Mouse (Mus musculus) bone marrow, adult 2 months (tissue): Measurements from ENCODE around the gene Begain.

Experiments used
- CTCF ChIP-seq: fragments of 200-500 bp; IDR thresholded peaks from 2 replicates; pipeline ENCODE4 v1.5.1; 2011; ENCODE audit warnings: low read length, control low read depth; ENCODE audit not compliant: control insufficient read depth, insufficient read depth
- POLR2A ChIP-seq: fragments of 200-500 bp; IDR thresholded peaks from 2 replicates; pipeline ENCODE4 v1.6.1; 2011; ENCODE audit warnings: low read depth, mild to moderate bottlenecking, control low read depth, low read length, borderline replicate concordance; ENCODE audit not compliant: control insufficient read depth

GRCm38 (mm10) chr12:109112354-109112995 is 44.5 kb upstream of the Begain start:
- no peak for TF ChIP-seq POLR2A
- no peak for TF ChIP-seq CTCF
